Mouse (Mus musculus) embryonic facial prominence, embryonic 14.5 days (tissue): ENCODE data around the gene Hspa13. TPM values are rescaled to one million over a fixed set of nuclear protein-coding genes. Genes with fewer than 3 reads are reported as not detected.
A peak's percentile ranks its signal among the peaks of the same experiment; 100 is the strongest.

Experiments used
- ATAC-seq: fragments of 200-750 bp; cut with Nextera tagmentation; 2 replicates; pipeline ENCODE4 v1.8.0; 2017; ENCODE audit warnings: low read depth, moderate number of reproducible peaks, moderate TSS enrichment
- DNase-seq: peaks from one replicate; pipeline ENCODE4 v3.0.0-alpha.2; 2015; ENCODE audit warnings: low spot score
- H3K27ac ChIP-seq: fragments of 300-500 bp; sonication (generic); replicated peaks from 2 replicates; pipeline ENCODE4 v1.5.1; 2014; ENCODE audit warnings: low read depth, mild to moderate bottlenecking, low read length, moderate library complexity
- H3K27me3 ChIP-seq: fragments of 300-500 bp; sonication (generic); replicated peaks from 2 replicates; pipeline ENCODE4 v1.6.1; 2014; ENCODE audit warnings: low read length; ENCODE audit not compliant: control insufficient read depth, insufficient read depth
- H3K36me3 ChIP-seq: fragments of 300-500 bp; sonication (generic); 2 replicates; pipeline ENCODE4 v1.6.1; 2014; ENCODE audit warnings: low read length, mixed read lengths; ENCODE audit not compliant: control insufficient read depth, insufficient read depth
- H3K4me1 ChIP-seq: fragments of 300-500 bp; sonication (generic); 2 replicates; pipeline ENCODE4 v1.6.1; 2014; ENCODE audit warnings: antibody characterized with exemption, low read length; ENCODE audit not compliant: control insufficient read depth, insufficient read depth
- H3K4me2 ChIP-seq: fragments of 300-500 bp; sonication (generic); 2 replicates; pipeline ENCODE4 v1.6.1; 2014; ENCODE audit warnings: low read depth, mild to moderate bottlenecking, low read length, moderate library complexity, mixed read lengths
- H3K4me3 ChIP-seq: fragments of 300-500 bp; sonication (generic); 2 replicates; pipeline ENCODE4 v1.5.1; 2014; ENCODE audit warnings: low read depth, mild to moderate bottlenecking, low read length
- H3K9ac ChIP-seq: fragments of 300-500 bp; sonication (generic); 2 replicates; pipeline ENCODE4 v1.6.1; 2014; ENCODE audit warnings: low read depth, mild to moderate bottlenecking, low read length, moderate library complexity, mixed read lengths
- H3K9me3 ChIP-seq: fragments of 300-500 bp; sonication (generic); 2 replicates; pipeline ENCODE4 v1.6.1; 2016; ENCODE audit warnings: low read length; ENCODE audit not compliant: control insufficient read depth
- WGBS: fragments of 180-500 bp; shearing (Covaris S2); extraction: QIAGEN DNeasy Blood & Tissue Kit; methylation state at CpG from one replicate; pipeline ENCODE4 v1.1.7; 2014; 5-methylcytosine and 5-hydroxymethylcytosine counted together
- polyA plus RNA-seq: library from polyadenylated mRNA; unstranded; fragments of >200 nt; fragmentation: Nextera tagmentation; extraction: Ambion mirVana; gene quantifications from 2 replicates; pipeline ENCODE4 v1.2.1, GENCODE M21; 2014

The Hspa13 gene
- 38.4 and 39.3 TPM in 2 replicates for polyA plus RNA-seq

- under 1% methylated on average over 44 of the region's 51 CpGs for WGBS
- Histone ChIP-seq H3K4me2 (peak within 1 kb of the TSS; percentile 73), H3K27ac (peak within 1 kb of the TSS; percentile 65)
These were observed at the start of gene Hspa13 for GRCm38 (mm10) chr16:75766388-75767249. Hspa13 (minus strand) TSS chr16:75767104.

DNA sequence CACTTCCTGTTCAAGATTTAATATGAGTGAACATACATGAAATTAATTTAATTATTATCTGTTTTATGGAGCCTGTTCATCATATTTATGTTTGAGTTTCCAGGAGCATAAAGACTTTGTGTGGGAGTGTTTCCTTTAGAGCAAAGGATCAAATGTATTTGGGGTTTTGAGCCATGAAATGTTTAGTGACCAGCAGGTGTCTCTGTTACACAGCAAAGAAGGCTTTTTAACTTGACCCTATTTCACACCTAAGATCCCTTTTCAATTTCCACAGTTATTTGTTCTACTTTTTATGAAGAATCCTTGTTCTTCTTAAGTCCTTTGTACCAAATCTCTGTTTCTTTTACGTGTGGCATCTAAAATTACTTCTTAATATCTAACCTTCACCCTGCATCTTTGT, 12.4 kb upstream of the Hspa13 start:
- Histone ChIP-seq H3K9me3 (no peaks in the 10 kb centered on the region), H3K4me1 (no peaks in the 10 kb centered on the region), H3K36me3 (no peaks in the 10 kb centered on the region), H3K27me3 (no peaks in the 10 kb centered on the region), H3K4me3 (no peak overlapping the region), H3K27ac (no peak overlapping the region), H3K4me2 (no peak overlapping the region), H3K9ac (no peak overlapping the region)
- 45% methylated on average over 1 of the region's 1 CpGs for WGBS
- DNase-seq (peak; percentile 51), ATAC-seq (no peak)

More at GRCm38 (mm10) chr16:75766388-75767249, at the start of gene Hspa13:
- peak; percentile 99 for DNase-seq
- Histone ChIP-seq H3K9me3 (no peaks in the 10 kb centered on the region), H3K9ac (peak within 1 kb of the TSS; percentile 79), H3K36me3 (peaks cover 24% of the 10 kb centered on the region), H3K4me3 (peak within 1 kb of the TSS; percentile 82), H3K4me1 (peaks cover 7% of the 10 kb centered on the region; the same call in 1 of the 2 replicates), H3K27me3 (no peaks in the 10 kb centered on the region)
- peak; percentile 99 for ATAC-seq

GRCm38 (mm10) chr16:75773222-75773621, 6.3 kb upstream of the Hspa13 start:
- Histone ChIP-seq H3K9ac (no peak overlapping the region), H3K27me3 (no peaks in the 10 kb centered on the region), H3K4me3 (no peak overlapping the region), H3K9me3 (no peaks in the 10 kb centered on the region), H3K36me3 (no peaks in the 10 kb centered on the region), H3K27ac (no peak overlapping the region), H3K4me1 (no peaks in the 10 kb centered on the region), H3K4me2 (no peak overlapping the region)
- ATAC-seq: no peak
- WGBS: 89% methylated on average over 10 of the region's 10 CpGs
- no peak for DNase-seq

- Histone ChIP-seq H3K4me1 (peaks cover 7% of the 10 kb centered on the region; the same call in 1 of the 2 replicates), H3K4me3 (peak overlapping the region; percentile 82), H3K9me3 (no peaks in the 10 kb centered on the region), H3K4me2 (peak overlapping the region; percentile 65), H3K36me3 (peaks cover 23% of the 10 kb centered on the region), H3K27ac (peak overlapping the region; percentile 65), H3K9ac (peak overlapping the region; percentile 79), H3K27me3 (no peaks in the 10 kb centered on the region)
- ATAC-seq (peak; percentile 62), DNase-seq (peak; percentile 5)
- 19% methylated on average over 21 of the region's 21 CpGs for WGBS
These were observed 522 bp upstream of the Hspa13 start for GRCm38 (mm10) chr16:75767250-75768002.

DNA sequence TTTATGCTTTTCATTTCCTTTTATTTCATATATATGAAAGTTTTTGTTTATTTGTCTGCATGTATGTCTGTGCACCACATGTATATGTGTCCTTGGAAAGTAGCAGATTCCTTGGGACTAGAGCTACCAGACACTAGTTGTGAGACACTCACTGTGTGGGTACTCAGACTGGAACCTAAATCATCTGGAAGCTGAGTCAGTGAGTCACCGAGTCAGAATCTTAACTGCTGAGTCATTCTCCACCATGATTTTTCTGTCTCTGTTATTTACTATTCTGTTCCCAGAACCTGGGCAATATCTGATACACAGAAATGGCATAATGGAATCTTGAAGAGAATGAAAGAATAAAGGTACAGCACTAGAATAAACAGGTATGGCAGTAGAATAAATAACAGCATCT, 14.0 kb downstream of the Hspa13 start:
- Histone ChIP-seq H3K27me3 (no peaks in the 10 kb centered on the region), H3K4me3 (no peak overlapping the region), H3K36me3 (peaks cover 26% of the 10 kb centered on the region), H3K9me3 (no peaks in the 10 kb centered on the region), H3K4me2 (no peak overlapping the region), H3K4me1 (no peaks in the 10 kb centered on the region), H3K9ac (no peak overlapping the region), H3K27ac (no peak overlapping the region)
- ATAC-seq (no peak), DNase-seq (no peak)
- WGBS: 77% methylated on average over 1 of the region's 1 CpGs

GRCm38 (mm10) chr16:75750103-75750502, 16.8 kb downstream of the Hspa13 start:
- Histone ChIP-seq H3K9me3 (no peaks in the 10 kb centered on the region), H3K4me1 (no peaks in the 10 kb centered on the region), H3K4me2 (no peak overlapping the region), H3K27ac (no peak overlapping the region), H3K4me3 (no peak overlapping the region), H3K9ac (no peak overlapping the region), H3K36me3 (0 out of 2 replicates have a peak, but pooled peaks cover 4% of the 10 kb centered on the region), H3K27me3 (no peaks in the 10 kb centered on the region)
- DNase-seq: no peak
- WGBS: 52% methylated on average over 5 of the region's 5 CpGs
- no peak for ATAC-seq

DNA sequence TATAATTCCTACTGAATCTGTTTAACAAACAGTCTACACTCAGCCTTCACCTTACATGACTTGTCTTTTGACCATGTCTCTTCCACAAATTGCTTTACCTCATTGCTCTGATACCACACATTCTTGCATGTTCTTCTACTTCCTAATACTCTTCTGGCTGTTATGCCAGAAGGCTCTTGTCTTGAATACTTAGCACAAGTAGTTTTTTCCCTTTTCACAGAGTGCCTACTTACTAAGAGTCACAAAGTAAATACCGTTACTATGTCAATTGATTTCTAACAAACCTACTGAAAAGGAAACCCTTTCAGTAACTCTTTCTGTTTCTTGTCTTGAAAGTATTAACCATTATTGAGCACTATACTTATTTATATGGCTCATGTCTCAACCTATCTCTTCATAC, 18.0 kb downstream of the Hspa13 start:
- no peaks in the 10 kb centered on the region for H3K27me3 ChIP-seq
- no peak overlapping the region for H3K4me3 ChIP-seq
- 93% methylated on average over 1 of the region's 1 CpGs for WGBS
- no peak for DNase-seq
- no peak for ATAC-seq
- no peak overlapping the region for H3K9ac ChIP-seq
- H3K4me2 ChIP-seq: no peak overlapping the region
- H3K36me3 ChIP-seq: no peaks in the 10 kb centered on the region
- H3K9me3 ChIP-seq: no peaks in the 10 kb centered on the region
- H3K27ac ChIP-seq: no peak overlapping the region
- no peaks in the 10 kb centered on the region for H3K4me1 ChIP-seq

DNA sequence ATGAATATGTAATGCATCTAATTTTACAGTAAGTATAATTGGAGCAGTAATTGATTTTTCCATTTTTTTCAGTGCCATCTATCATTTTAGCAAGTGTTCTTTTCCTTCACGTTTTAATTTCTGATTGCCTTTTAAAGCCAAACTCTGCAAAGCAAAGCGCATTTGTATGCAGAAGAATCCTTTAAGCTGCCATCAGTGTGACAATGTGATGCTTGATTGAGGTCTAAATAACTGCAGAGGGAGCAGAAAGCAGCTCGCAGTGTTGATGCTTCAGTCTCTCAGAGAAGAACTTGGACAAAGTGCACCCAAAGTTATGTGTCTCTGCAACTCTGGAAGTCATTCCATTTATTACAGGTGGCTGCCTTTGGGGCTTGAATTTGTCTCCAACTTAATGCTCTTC, 22.9 kb downstream of the Hspa13 start:
- no peak overlapping the region for H3K9ac ChIP-seq
- H3K27ac ChIP-seq: no peak overlapping the region
- no peak overlapping the region for H3K4me2 ChIP-seq
- DNase-seq (no peak), ATAC-seq (no peak)
- H3K36me3 ChIP-seq: no peaks in the 10 kb centered on the region
- WGBS: 64% methylated on average over 3 of the region's 3 CpGs
- H3K4me3 ChIP-seq: no peak overlapping the region
- H3K9me3 ChIP-seq: no peaks in the 10 kb centered on the region
- no peaks in the 10 kb centered on the region for H3K4me1 ChIP-seq
- H3K27me3 ChIP-seq: no peaks in the 10 kb centered on the region
